Mouse (Mus musculus) stomach, postnatal 0 days (tissue): ENCODE data around the gene Mrps7.

Experiments used
- CTCF ChIP-seq: IDR thresholded peaks from 2 replicates; pipeline ENCODE4 v1.5.1; 2016; ENCODE audit warnings: antibody characterized with exemption, low read depth, mild to moderate bottlenecking, moderate library complexity
- EP300 ChIP-seq: optimal IDR thresholded peaks from 2 replicates; pipeline ENCODE3; 2016; ENCODE audit warnings: antibody characterized with exemption

GRCm38 (mm10) chr11:115586403-115586802 is 17.3 kb upstream of the Mrps7 start:
- TF ChIP-seq CTCF (no peak), EP300 (no peak)
